Mouse (Mus musculus): ENCODE data around the gene Esp24. TPM values are rescaled to one million over a fixed set of nuclear protein-coding genes. Genes with fewer than 3 reads are reported as not detected.

Esp24 gene
- not detected in 2 replicates for polyA plus RNA-seq (2012; rRNA removed)

DNA sequence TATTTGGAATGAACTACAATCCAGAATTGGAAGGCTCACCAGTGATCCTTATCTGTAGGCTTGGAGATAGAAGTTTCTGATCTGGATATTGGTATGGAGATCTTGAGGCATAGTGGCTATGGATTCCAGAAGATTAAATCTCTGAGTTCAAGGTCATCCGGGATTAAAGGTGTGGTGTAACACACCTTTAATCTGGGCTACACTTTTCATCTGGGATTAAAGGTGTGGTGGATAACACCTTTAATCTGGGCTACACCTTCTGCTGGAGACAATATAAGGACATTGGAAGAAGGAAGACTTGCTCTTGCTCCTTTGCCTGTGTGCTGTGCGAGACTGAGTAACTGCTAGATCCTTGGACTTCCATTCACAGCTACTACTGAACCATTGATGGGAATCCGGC is at the start of gene Esp24:
Gene Esp24, plus strand, starts transcription at position 301 of the 400 bp plus-strand sequence.

DNA sequence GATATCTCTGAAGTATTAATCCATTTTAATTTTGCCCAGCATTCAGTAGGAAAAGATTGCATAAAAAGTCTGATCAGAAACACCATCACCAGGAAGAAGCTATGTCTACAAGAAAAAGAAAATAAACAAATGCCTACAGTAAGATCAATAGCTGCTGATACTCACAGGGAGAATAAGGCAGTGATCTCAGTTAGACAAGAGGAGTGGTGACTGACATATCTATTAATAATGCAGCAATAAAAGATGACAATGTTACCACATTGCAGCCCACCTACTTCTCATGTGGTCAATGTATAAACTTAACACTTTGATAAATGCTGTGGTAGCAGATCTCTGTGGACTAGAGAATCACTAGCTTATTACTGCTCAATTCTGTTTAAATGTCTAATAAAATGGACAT is 6.7 kb downstream of the Esp24 start, which contains the start of gene Gm21903:
Gene Gm21903, minus strand, starts transcription at position 101 of the 400 bp plus-strand sequence.

DNA sequence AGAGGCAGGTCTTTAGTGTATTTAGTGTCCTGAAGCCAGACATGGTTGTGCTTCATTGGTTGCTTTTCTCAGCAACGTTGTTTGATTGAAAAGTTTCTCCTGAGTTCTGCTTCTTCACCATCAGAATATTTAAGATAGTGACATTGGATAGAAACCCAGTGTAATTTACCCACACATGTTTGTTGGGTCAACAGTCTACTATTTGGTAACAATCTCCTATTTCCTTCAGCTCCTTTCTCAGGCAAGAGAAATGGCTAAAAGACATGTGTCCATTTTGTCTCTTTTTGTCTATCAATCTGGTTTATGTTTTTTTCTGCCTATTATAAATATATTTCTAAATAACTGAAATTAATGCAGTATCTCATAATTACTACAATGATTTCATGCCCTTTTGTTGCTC is 40.4 kb downstream of the Esp24 start, which contains the start of gene Esp23:
Gene Esp23, minus strand, starts transcription at position 101 of the 400 bp plus-strand sequence.

Other genes with a start within 250 kb of the Esp24 start
- gene Gm21903, start 6.6 kb downstream of the Esp24 start, polyA plus RNA-seq (2012; rRNA removed) = not detected in 2 replicates
- not detected in 2 replicates for gene Esp23, start 40.3 kb downstream of the Esp24 start, polyA plus RNA-seq (2012; rRNA removed)
- gene Esp22, start 58.6 kb downstream of the Esp24 start, polyA plus RNA-seq (2012; rRNA removed) = not detected in 2 replicates

All from liver, embryonic 18 days (tissue).